Mouse (Mus musculus): Measurements from ENCODE around the gene Gdf11.

Gdf11 gene

GRCm38 (mm10) chr10:128895952-128896693, 4.6 kb upstream of the Gdf11 start:
- DNase-seq (ENCODE audit: low read depth, low spot score) = no peak

GRCm38 (mm10) chr10:128895437-128895836, 3.9 kb upstream of the Gdf11 start:
- DNase-seq (ENCODE audit: low read depth, low spot score) = peak; percentile 88

GRCm38 (mm10) chr10:128892246-128892645, 728 bp upstream of the Gdf11 start:
- DNase-seq (ENCODE audit: low read depth, low spot score) = no peak

- DNase-seq (ENCODE audit: low read depth, low spot score) = no peak
Observed at GRCm38 (mm10) chr10:128890383-128891295, 879 bp downstream of the Gdf11 start.

GRCm38 (mm10) chr10:128889846-128890245, 1.7 kb downstream of the Gdf11 start:
- DNase-seq (ENCODE audit: low read depth, low spot score) = no peak

GRCm38 (mm10) chr10:128888941-128889827, 2.3 kb downstream of the Gdf11 start:
- no peak for DNase-seq (ENCODE audit: low read depth, low spot score)

GRCm38 (mm10) chr10:128882067-128882466, 9.5 kb downstream of the Gdf11 start:
- DNase-seq (ENCODE audit: low read depth, low spot score) = no peak

- no peak for DNase-seq (ENCODE audit: low read depth, low spot score)
Observed at GRCm38 (mm10) chr10:128878811-128879210, 12.7 kb downstream of the Gdf11 start.

- DNase-seq (ENCODE audit: low read depth, low spot score) = peak; percentile 50
Observed at GRCm38 (mm10) chr10:128878291-128878690, 13.2 kb downstream of the Gdf11 start.

GRCm38 (mm10) chr10:128870341-128870740, 21.2 kb downstream of the Gdf11 start:
- DNase-seq (ENCODE audit: low read depth, low spot score) = no peak

GRCm38 (mm10) chr10:128866518-128866917, 25.0 kb downstream of the Gdf11 start:
- DNase-seq (ENCODE audit: low read depth, low spot score) = no peak

- peak; percentile 35 for DNase-seq (ENCODE audit: low read depth, low spot score)
Observed at GRCm38 (mm10) chr10:128866042-128866441, 25.5 kb downstream of the Gdf11 start.

- DNase-seq (ENCODE audit: low read depth, low spot score) = no peak
Observed at GRCm38 (mm10) chr10:128861176-128861575, 30.3 kb downstream of the Gdf11 start.

- DNase-seq (ENCODE audit: low read depth, low spot score) = no peak
Observed at GRCm38 (mm10) chr10:128850339-128850738, 41.2 kb downstream of the Gdf11 start.

- DNase-seq (ENCODE audit: low read depth, low spot score) = no peak
Observed at GRCm38 (mm10) chr10:128848426-128848825, 43.1 kb downstream of the Gdf11 start.

GRCm38 (mm10) chr10:128846664-128847063, 44.9 kb downstream of the Gdf11 start:
- no peak for DNase-seq (ENCODE audit: low read depth, low spot score)

GRCm38 (mm10) chr10:128845516-128845915, 46.0 kb downstream of the Gdf11 start:
- DNase-seq (ENCODE audit: low read depth, low spot score) = peak; percentile 55

GRCm38 (mm10) chr10:128843260-128843659, 48.3 kb downstream of the Gdf11 start:
- no peak for DNase-seq (ENCODE audit: low read depth, low spot score)

GRCm38 (mm10) chr10:128840612-128841011, 50.9 kb downstream of the Gdf11 start:
- no peak for DNase-seq (ENCODE audit: low read depth, low spot score)

GRCm38 (mm10) chr10:128839434-128839833, 52.1 kb downstream of the Gdf11 start:
- no peak for DNase-seq (ENCODE audit: low read depth, low spot score)

GRCm38 (mm10) chr10:128837400-128837799, 54.1 kb downstream of the Gdf11 start:
- no peak for DNase-seq (ENCODE audit: low read depth, low spot score)
